Mouse (Mus musculus) CH12.LX (cell line): ENCODE data around the gene Fyb.

Experiments
- E2F4 ChIP-seq: IDR thresholded peaks from 2 replicates; pipeline ENCODE4 v1.6.1; 2011; ENCODE audit warnings: low read depth, low read length, improper control_type of control experiment; ENCODE audit not compliant: insufficient replicate concordance
- ELF1 ChIP-seq: IDR thresholded peaks from 2 replicates; pipeline ENCODE4 v1.6.1; 2014; ENCODE audit warnings: low read depth, mild to moderate bottlenecking, inconsistent platforms, low read length, improper control_type of control experiment
- MAFK ChIP-seq: IDR thresholded peaks from 2 replicates; pipeline ENCODE4 v1.6.1; 2011; ENCODE audit warnings: low read length, improper control_type of control experiment; ENCODE audit not compliant: insufficient replicate concordance

- TF ChIP-seq E2F4 (no peak), ELF1 (no peak), MAFK (no peak)
These were observed 46.0 kb downstream of the Fyb start for GRCm38 (mm10) chr15:6568605-6569004.
